Mouse (Mus musculus) left cerebral cortex, adult 2 months (tissue): ENCODE data around the gene Pafah2. TPM values are rescaled to one million over a fixed set of nuclear protein-coding genes. Genes with fewer than 3 reads are reported as not detected.
A peak's percentile ranks its signal among the peaks of the same experiment; 100 is the strongest.
"Not testable (repeated sequence)": the region's sequence is repeated elsewhere in the genome, so short reads cannot be mapped to it uniquely, and the experiment has no call there.

Experiments
- DNase-seq, 2 experiments: peaks; one replicate each; pipeline ENCODE4 v3.0.0; 2021 to 2022; ENCODE audit warnings: low spot score in 2 of 2, mixed read lengths in 1 of 2; ENCODE audit errors: extremely low spot score in 1 of 2
- H3K27ac ChIP-seq: fragments of 200-600 bp; 2 replicates; pipeline ENCODE4 v1.8.1; 2022
- H3K4me3 ChIP-seq: fragments of 200-600 bp; 2 replicates; pipeline ENCODE4 v1.8.1; 2022
- CTCF ChIP-seq: fragments of 200-600 bp; IDR thresholded peaks from 2 replicates; pipeline ENCODE4 v1.8.1; 2022; ENCODE audit warnings: antibody characterized with exemption, mild to moderate bottlenecking, moderate library complexity
- intact Hi-C: fragments of 180-260 bp; cut with DNase I; formaldehyde crosslinking; loops from one replicate; pipeline ENCODE4 v1.15.1; 2025
- total RNA-seq, 2 experiments: library from RNA; stranded (reverse); gene quantifications; 2 replicates each; pipeline ENCODE4 v1.2.3; 2021

Pafah2 gene
- total RNA-seq, 2 experiments from 2014 or later = 6.5 to 6.9 TPM

GRCm38 (mm10) chr4:134378089-134378615 is 18.0 kb upstream of the Pafah2 start:
- Histone ChIP-seq H3K27ac (no peak overlapping the region), H3K4me3 (no peak overlapping the region)
- no peak for DNase-seq
- no peak for TF ChIP-seq CTCF
- intact Hi-C loops = no loop called here

GRCm38 (mm10) chr4:134379510-134379909 is 16.6 kb upstream of the Pafah2 start:
- intact Hi-C loops = no loop called here

GRCm38 (mm10) chr4:134383750-134384149 is 12.4 kb upstream of the Pafah2 start, which contains the start of gene Extl1:
Gene Extl1 (minus strand): TSS chr4:134383850.
- H3K4me3 ChIP-seq, DNase-seq, H3K27ac ChIP-seq, intact Hi-C loops: not testable (repeated sequence)

More at GRCm38 (mm10) chr4:134379510-134379909, 16.6 kb upstream of the Pafah2 start:
- no peak for TF ChIP-seq CTCF
- Histone ChIP-seq H3K27ac (no peak overlapping the region), H3K4me3 (no peak overlapping the region)
- no peak for DNase-seq

- DNase-seq = no peak
- intact Hi-C loops = no loop called here
These were observed 8.9 kb upstream of the Pafah2 start for GRCm38 (mm10) chr4:134387268-134387667.

GRCm38 (mm10) chr4:134388397-134388796 is 7.7 kb upstream of the Pafah2 start:
- Histone ChIP-seq H3K4me3 (no peak overlapping the region), H3K27ac (no peak overlapping the region)
- intact Hi-C loops = loop anchor here (2.0 kb wide), 1 partner anchor 140 kb away; no protein-coding TSS in a partner anchor
- DNase-seq = peak in 1 of 2 experiments; percentile 65
- peak; percentile 82 for TF ChIP-seq CTCF

More at GRCm38 (mm10) chr4:134387268-134387667, 8.9 kb upstream of the Pafah2 start:
- peak; percentile 16 for TF ChIP-seq CTCF
- Histone ChIP-seq H3K4me3 (no peak overlapping the region), H3K27ac (no peak overlapping the region)

- no peak; the same call in 1 of the 2 replicates for TF ChIP-seq CTCF
- intact Hi-C loops = no loop called here
- Histone ChIP-seq H3K4me3 (no peak overlapping the region), H3K27ac (no peak overlapping the region)
- no peak for DNase-seq
These were observed 4.5 kb upstream of the Pafah2 start for GRCm38 (mm10) chr4:134391636-134392035.

- no peak overlapping the region for H3K4me3 ChIP-seq
- no peak overlapping the region for H3K27ac ChIP-seq
- no peak for TF ChIP-seq CTCF
- no peak for DNase-seq
- intact Hi-C loops = no loop called here
These were observed 3.5 kb upstream of the Pafah2 start for GRCm38 (mm10) chr4:134392595-134392994.

- DNase-seq = no peak
- Histone ChIP-seq H3K27ac (peak overlapping the region; percentile 33; the same call in 1 of the 2 replicates), H3K4me3 (no peak overlapping the region)
- intact Hi-C loops = no loop called here
- TF ChIP-seq CTCF = peak; percentile 33
These were observed 3.1 kb upstream of the Pafah2 start for GRCm38 (mm10) chr4:134393026-134393425.

- H3K27ac ChIP-seq = peak overlapping the region; percentile 82; the same call in 1 of the 2 replicates
- DNase-seq = no peak
- no peak for TF ChIP-seq CTCF
- no peak overlapping the region for H3K4me3 ChIP-seq
- intact Hi-C loops = no loop called here
These were observed 978 bp upstream of the Pafah2 start for GRCm38 (mm10) chr4:134395142-134395541.

- intact Hi-C loops = loop anchor here (2.0 kb wide), 1 partner anchor 34 kb away; no protein-coding TSS in a partner anchor
- DNase-seq = no peak
- peak overlapping the region; percentile 22; the same call in 1 of the 2 replicates for H3K4me3 ChIP-seq
- TF ChIP-seq CTCF = peak; percentile 6; the same call in 1 of the 2 replicates
- H3K27ac ChIP-seq = peak overlapping the region; percentile 76
These were observed 1.0 kb downstream of the Pafah2 start for GRCm38 (mm10) chr4:134397121-134397520.

- TF ChIP-seq CTCF = no peak
- DNase-seq = no peak
- Histone ChIP-seq H3K4me3 (no peak overlapping the region), H3K27ac (peak overlapping the region; percentile 76)
- intact Hi-C loops = loop anchor here (2.0 kb wide), 1 partner anchor 33 kb away; no protein-coding TSS in a partner anchor
These were observed 1.6 kb downstream of the Pafah2 start for GRCm38 (mm10) chr4:134397732-134398131.

- intact Hi-C loops = no loop called here
- TF ChIP-seq CTCF = no peak
- Histone ChIP-seq H3K27ac (peak overlapping the region; percentile 91), H3K4me3 (no peak overlapping the region)
- DNase-seq = no peak
These were observed 4.1 kb downstream of the Pafah2 start for GRCm38 (mm10) chr4:134400206-134400605.
